Mouse (Mus musculus): ENCODE data around the gene Gm28044.
"Not testable (repeated sequence)": the region's sequence is repeated elsewhere in the genome, so short reads cannot be mapped to it uniquely, and the experiment has no call there.

DNA sequence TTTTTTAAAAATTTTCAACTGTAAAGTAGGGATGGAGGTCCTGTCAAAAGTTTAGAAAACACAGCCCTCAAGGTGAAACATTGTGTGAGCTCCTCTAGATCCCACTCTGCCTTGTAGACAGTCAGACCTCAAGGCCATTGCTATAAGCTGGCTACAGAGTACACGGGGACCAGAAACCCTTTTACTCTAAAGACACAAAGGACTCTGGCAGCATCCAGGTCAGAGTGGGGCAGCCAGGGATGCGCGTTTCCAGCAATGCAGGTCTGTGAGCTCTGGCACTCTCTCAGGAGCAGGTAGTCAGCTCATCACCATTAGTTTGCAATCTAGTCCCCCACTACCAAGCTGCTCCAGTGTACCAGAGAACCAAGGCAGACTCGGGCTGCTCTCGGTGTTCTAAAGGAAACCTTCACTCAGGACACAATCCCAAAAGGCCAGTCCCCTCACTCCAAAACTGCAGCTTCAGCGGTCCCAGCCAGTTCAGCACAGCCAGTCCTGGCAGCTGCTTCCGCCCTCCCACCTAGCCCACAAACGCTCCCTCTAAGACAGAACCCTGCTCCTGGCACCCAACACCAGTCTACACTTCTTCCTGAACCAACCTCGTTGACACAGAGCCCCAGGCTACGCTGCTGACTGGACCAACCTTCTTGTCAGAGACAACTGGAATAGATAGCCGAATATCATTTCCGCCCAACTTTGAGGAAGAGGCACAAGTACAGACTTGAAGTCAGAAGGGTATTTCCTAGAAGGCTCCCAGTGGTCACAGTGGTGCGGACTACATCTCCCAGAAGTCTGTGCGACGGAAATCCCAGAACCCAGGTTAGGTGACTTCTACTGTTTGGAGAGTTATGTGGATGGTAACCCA lies 14.9 kb upstream of the Gm28044 start, which contains the start of the genes Gm28041 and Zfp456:
- not testable (repeated sequence) for TF ChIP-seq CTCF (IDR thresholded peaks at IDR 0.05; ENCODE audit: control insufficient read depth, insufficient read depth, insufficient read length); MAX (IDR thresholded peaks at IDR 0.05); MYOD1 (IDR thresholded peaks at IDR 0.05; ENCODE audit: control insufficient read depth, insufficient read length, low read depth); MYOG (IDR thresholded peaks at IDR 0.05; ENCODE audit: control insufficient read depth, extremely low read depth, insufficient read length)
